Mouse (Mus musculus) adrenal gland, postnatal 10 days (tissue): Measurements from ENCODE around the gene Sec13. TPM values are rescaled to one million over a fixed set of nuclear protein-coding genes. Genes with fewer than 3 reads are reported as not detected.

Experiments
- DNase-seq: peaks from one replicate; pipeline ENCODE4 v3.0.0; 2021; ENCODE audit warnings: mixed read lengths
- total RNA-seq, 2 experiments: library from RNA; stranded (reverse); gene quantifications; 2 replicates each; pipeline ENCODE4 v1.2.3; 2021

The Sec13 gene
- total RNA-seq, 2 experiments from 2014 or later, result 103 to 113 TPM

DNA sequence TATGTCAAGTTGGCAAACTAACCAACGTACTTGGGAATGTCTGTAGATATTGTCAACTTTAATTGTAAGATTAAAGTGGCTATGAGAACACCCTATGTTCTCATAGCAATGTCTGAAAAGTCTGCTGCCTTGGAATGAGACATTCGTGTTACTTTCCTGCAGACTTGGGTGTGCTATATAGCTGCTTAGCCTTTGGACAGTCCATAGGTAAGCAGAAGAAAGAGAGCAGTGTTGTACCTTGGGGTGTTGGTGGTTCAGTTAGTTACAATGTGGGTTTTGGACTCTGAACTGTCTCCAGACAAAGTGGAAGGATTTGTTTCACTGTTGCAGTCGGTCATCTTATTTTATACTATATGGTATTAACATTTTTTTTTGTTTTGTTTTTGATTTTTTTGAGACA, 27.8 kb downstream of the Sec13 start:
- DNase-seq, result no peak

DNA sequence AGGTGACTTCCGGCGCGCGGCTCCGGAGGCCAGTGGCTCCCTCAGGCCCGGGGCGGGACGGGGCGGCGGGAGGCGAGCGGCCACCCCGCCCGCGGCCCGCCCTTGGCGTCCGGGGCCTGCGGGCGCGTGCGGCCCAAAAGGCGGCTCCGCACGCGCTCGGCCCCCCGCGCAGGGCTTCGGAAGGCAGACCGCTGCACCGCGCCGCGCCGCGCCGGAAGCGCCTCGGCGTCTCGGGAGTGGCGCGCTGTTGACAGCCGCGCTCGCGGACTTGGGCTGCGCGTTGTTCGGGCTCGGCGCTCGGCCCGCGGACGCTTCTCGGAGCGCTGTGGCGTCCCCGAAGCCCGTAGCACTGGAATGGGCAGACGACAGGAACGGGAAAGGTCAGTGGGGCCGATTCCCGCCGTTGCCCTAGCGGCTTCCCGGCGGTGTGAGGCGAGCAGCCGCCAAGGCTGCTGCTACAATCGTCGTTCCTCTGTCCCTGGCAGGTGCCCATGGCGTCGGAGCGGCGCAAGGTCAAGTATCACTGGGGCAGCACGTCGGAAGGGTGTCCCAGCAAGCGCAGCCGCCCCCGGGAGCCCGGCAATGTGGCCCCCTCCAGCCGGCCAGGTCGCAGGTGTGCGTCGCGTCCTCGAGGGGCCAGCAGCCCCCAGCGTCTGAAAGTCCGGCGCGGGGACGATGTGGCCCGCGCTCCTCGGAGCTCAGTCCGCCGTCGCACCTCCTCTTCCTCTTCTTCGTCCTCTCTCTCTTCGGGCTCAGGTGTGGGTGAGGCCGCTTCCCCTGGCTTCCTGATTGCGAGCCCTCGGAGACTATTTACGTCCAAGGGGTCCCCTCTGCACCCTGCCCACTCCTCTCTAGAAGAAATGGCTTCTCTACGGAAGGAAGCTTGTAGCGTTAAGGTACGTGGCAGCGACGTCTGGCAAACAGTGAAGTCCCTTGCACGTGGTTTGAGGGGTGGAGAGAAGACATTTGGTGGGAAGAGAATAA, 43.0 kb downstream of the Sec13 start:
- DNase-seq, result peak; percentile 63

GRCm38 (mm10) chr6:113696582-113697221, 43.8 kb downstream of the Sec13 start, which contains the start of gene Tatdn2:
Gene Tatdn2 (plus strand): TSS chr6:113697050.
- DNase-seq, result peak; percentile 97

- DNase-seq, result no peak
These were observed 44.7 kb downstream of the Sec13 start for GRCm38 (mm10) chr6:113695766-113696355.

- DNase-seq, result no peak
These were observed 45.3 kb downstream of the Sec13 start for GRCm38 (mm10) chr6:113695203-113695602.

- no peak for DNase-seq
These were observed 47.2 kb downstream of the Sec13 start for GRCm38 (mm10) chr6:113693377-113693776.

GRCm38 (mm10) chr6:113692661-113693133, 47.8 kb downstream of the Sec13 start:
- no peak for DNase-seq

- DNase-seq, result no peak
These were observed 49.5 kb downstream of the Sec13 start for GRCm38 (mm10) chr6:113691084-113691462.

- peak; percentile 81 for DNase-seq
These were observed 50.0 kb downstream of the Sec13 start for GRCm38 (mm10) chr6:113690400-113691083.

DNA sequence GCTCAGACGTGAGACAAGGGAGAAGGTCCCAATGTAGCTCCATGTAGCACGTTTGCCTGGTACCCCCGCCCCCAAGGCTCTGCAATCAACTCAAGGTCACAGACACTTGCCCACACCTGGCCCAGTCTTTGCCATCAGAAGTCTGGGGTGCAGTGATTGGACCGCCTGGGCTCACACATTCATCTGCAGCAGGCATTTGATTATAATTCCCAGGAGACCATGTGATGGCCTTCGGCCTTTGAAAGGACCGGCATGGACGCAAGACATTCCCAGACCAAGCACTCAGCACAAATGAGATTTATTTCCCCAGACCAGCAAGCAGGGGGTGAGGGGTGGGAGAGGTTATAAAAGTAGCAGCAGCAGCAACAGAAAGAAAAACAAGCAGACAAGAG, 50.5 kb downstream of the Sec13 start:
- peak; percentile 37 for DNase-seq

DNA sequence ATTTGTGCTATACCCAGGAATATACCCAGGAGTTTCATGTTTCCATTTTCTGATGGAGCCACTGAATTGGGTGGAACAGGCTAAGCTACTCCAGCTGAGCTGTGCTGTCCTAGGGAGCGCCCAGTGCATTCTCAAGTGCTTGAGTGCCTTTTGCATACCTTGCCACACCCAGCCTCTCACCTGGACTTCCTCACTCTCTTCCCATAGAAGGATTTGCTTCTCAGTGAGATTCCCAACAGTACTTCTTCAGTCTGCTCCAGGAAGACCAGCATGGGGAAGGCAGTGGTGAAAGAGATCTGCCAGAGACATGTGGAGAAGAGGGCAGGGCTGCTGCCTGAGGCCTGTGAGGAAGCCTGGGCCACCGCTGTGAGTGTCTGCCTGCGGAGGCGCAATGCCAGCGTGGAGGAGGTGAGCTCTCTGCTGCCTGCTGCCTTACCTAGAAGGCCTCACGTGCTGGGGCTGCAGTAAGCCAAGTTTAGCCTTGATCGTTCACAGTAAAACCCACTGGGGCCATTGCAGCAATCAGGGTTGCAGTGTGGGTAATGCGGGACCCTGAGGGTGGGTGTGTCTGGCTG, 53.9 kb downstream of the Sec13 start:
- no peak for DNase-seq

DNA sequence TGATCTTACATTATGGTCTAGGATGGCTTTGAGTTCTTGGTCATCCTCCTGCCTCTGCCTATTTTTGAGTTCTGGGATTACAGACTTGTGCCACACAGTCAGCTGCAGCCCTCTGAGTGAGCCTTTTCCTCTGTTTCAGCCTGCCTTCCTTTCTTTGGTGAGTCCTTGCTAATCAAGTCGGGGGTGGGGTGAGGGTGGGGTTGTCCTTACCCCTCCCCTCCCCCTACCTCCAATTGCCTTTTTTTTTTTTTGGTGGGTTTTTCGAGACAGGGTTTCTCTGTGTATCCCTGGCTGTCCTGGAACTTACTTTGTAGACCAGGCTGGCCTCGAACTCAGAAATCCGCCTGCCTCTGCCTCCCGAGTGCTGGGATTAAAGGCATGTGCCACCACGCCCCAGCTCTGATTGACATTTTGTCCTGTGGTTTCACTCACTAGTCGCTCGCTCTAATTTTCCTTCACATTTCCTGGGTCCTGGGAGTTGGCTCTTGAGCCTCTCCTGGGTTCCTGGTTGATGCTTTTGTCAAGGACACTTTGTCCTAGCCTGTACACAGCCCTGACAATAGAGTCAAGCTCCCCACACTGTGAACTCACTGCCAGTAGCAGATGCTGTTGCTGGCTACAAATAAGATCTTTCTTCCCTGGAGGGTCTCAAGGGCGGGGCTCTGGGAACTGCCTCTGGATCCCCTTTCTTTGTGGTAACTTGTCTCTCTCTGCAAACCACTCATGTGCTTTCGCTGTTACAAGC, 57.3 kb downstream of the Sec13 start:
- DNase-seq, result no peak

DNA sequence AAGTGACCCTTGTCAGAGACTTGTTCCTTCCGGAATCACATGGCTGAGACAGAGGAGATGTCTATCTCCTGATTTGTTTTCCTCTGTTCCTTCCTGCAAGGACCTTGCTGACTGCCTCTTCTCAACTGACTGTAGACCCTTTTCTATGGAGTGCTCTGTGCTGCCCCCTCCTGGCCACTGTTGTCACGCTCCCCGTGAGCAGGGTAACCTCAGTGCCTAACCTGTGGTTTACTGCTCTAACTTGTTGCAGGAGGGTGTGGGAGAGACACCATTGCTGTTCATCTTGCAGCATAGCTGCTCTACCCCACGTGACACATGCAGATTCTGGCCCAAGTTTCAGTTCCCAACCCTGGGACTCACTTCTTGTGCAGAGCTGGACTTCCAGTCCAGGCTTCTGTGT, 59.3 kb downstream of the Sec13 start:
- peak; percentile 93 for DNase-seq

GRCm38 (mm10) chr6:113679993-113680566, 60.5 kb downstream of the Sec13 start:
- DNase-seq, result no peak

GRCm38 (mm10) chr6:113678246-113679012, 62.1 kb downstream of the Sec13 start:
- no peak for DNase-seq
